Comparison of ENCODE assay signal across 16 mouse cellular contexts in genomic region chrX:101163739-101164138, GRCm38 (mm10). TPM values are rescaled to one million over a fixed set of nuclear protein-coding genes. Genes with fewer than 3 reads are reported as not detected.
DNase-seq lines count a peak whose midpoint lies in the region; ATAC-seq lines count a peak whose summit lies in the region.
"Had no signal": no experiment of that assay in that cellular context is flagged by ENCODE, and none has a peak within 500 bp of the region (broad histone marks: within the 10 kb centered on the region; RNA-seq: fewer than 3 reads in every experiment).

No protein-coding gene starts in this region.

- intact Hi-C loops in heart, postnatal 14 days (cut with DNase I): no loop called here

- peak; percentile 60 for ATAC-seq in inflammation-experienced regulatory T-cells, adult 6 months
- ATAC-seq in megakaryocyte-erythroid progenitor cell, adult 5-6 weeks (replicated peaks; ENCODE audit: low FRiP score, low TSS enrichment, poor library complexity, severe bottlenecking): no peak
- ATAC-seq: forebrain, embryonic 15.5 days; hindbrain, postnatal 0 days had no signal

- peak; percentile 2 to 18 for DNase-seq in spleen, postnatal 36 days (ENCODE audit: low spot score in 2 of 2)
- no peak for DNase-seq in spleen, postnatal 10 days (ENCODE audit: low spot score in 2 of 2)
- peak; percentile 23 for DNase-seq in CD4-positive, CD25-positive, alpha-beta regulatory T cell, adult 2 months (ENCODE audit: low read depth, low spot score)
- no peak for DNase-seq in heart, postnatal 14 days
- DNase-seq in testis, postnatal 14 days (ENCODE audit: low spot score): no peak
- DNase-seq: adrenal gland, postnatal 10 days; cerebellum, adult 11 months; cerebellum, adult 9-10 months; cerebellum, postnatal 25 days; gastrocnemius, postnatal 36 days; heart, adult 11 months; heart, postnatal 10 days had no signal

RNA-seq across cellular contexts. Expression of gene Snx12, which starts 58.6 kb away (rescaled TPM):
- polyA plus RNA-seq in inflammation-experienced regulatory T-cells, adult 6 months (2017; shearing (Covaris generic)): 10 to 100 TPM; 43.0 to 58.6 (median 44.6) TPM
- 29.7 and 36.6 TPM in 2 replicates for total RNA-seq in megakaryocyte-erythroid progenitor cell, adult 5-6 weeks (2014; fragmentation: Nextera tagmentation)
- total RNA-seq in megakaryocyte-erythroid progenitor cell, adult 5-6 weeks (2017): 34.0 and 38.6 TPM in 2 replicates
- 10 to 100 TPM; 38.9 to 42.1 TPM for total RNA-seq in heart, postnatal 14 days (2021)

Comparison
In these comparisons a context has a peak if more than half of its experiments do, and no peak if none do; other contexts are left out.
1. DNase-seq: peak in spleen, postnatal 36 days (2 of 2) and CD4-positive, CD25-positive, alpha-beta regulatory T cell, adult 2 months (single experiment); none in spleen, postnatal 10 days (0 of 2), heart, postnatal 14 days (0 of 2) and testis, postnatal 14 days (single experiment).